Mouse (Mus musculus) kidney, adult 2 months (tissue): Measurements from ENCODE around the gene Scarb1. TPM values are rescaled to one million over a fixed set of nuclear protein-coding genes. Genes with fewer than 3 reads are reported as not detected.

Experiments used
- DNase-seq: peaks from one replicate; pipeline ENCODE4 v3.0.0; 2021
- H3K27ac ChIP-seq: fragments of 200-500 bp; 2 replicates; pipeline ENCODE4 v1.5.1; 2012; ENCODE audit warnings: low read depth, low read length, control low read depth, inconsistent platforms; ENCODE audit not compliant: insufficient read depth
- H3K27me3 ChIP-seq: fragments of 200-500 bp; replicated peaks from 2 replicates; pipeline ENCODE4 v1.6.1; 2012; ENCODE audit warnings: mild to moderate bottlenecking, moderate library complexity, low read length, inconsistent platforms; ENCODE audit not compliant: control insufficient read depth, insufficient read depth
- H3K36me3 ChIP-seq: fragments of 200-500 bp; 2 replicates; pipeline ENCODE4 v1.6.1; 2012; ENCODE audit warnings: mild to moderate bottlenecking, moderate library complexity, low read length, inconsistent platforms; ENCODE audit not compliant: control insufficient read depth, insufficient read depth
- H3K4me1 ChIP-seq: fragments of 200-500 bp; 2 replicates; pipeline ENCODE4 v1.6.1; 2011; ENCODE audit warnings: low read length; ENCODE audit not compliant: control insufficient read depth, insufficient read depth
- H3K4me3 ChIP-seq: fragments of 200-500 bp; 2 replicates; pipeline ENCODE4 v1.5.1; 2011; ENCODE audit warnings: mild to moderate bottlenecking, low read depth, low read length, control low read depth; ENCODE audit not compliant: insufficient read depth
- CTCF ChIP-seq: fragments of 200-500 bp; conservative IDR thresholded peaks from 2 replicates; pipeline ENCODE4 v1.5.1; 2011; ENCODE audit warnings: low read depth, mild to moderate bottlenecking, control low read depth, low read length, moderate library complexity, mixed read lengths; ENCODE audit not compliant: insufficient read depth, insufficient read length
- POLR2A ChIP-seq: fragments of 200-500 bp; IDR thresholded peaks from one replicate; pipeline ENCODE4 v1.6.1; 2011; ENCODE audit warnings: low read depth, low read length, control low read depth
- WGBS: fragments of 180-500 bp; shearing (Covaris S2); methylation state at CpG from one replicate; pipeline ENCODE4 v1.1.7; 2018; 5-methylcytosine and 5-hydroxymethylcytosine counted together
- polyA plus RNA-seq: library from polyadenylated mRNA; depleted of rRNA; stranded (reverse); fragments of >200 nt; gene quantifications from 2 replicates; pipeline ENCODE4 v1.2.3, GENCODE M21; 2012; rRNA removed

Gene Scarb1
- polyA plus RNA-seq, 1 experiment = 35.5 TPM

- H3K36me3 ChIP-seq = no peaks in the 10 kb centered on the region
- no peak overlapping the region for H3K4me3 ChIP-seq
- 70% methylated on average over 8 of the region's 8 CpGs for WGBS
- H3K4me1 ChIP-seq = no peaks in the 10 kb centered on the region
- TF ChIP-seq POLR2A (no peak), CTCF (no peak)
- no peak for DNase-seq
- H3K27ac ChIP-seq = no peak overlapping the region
- H3K27me3 ChIP-seq = no peaks in the 10 kb centered on the region
Observed at GRCm38 (mm10) chr5:125234399-125234798, 106.5 kb downstream of the Scarb1 start.

- no peak for DNase-seq
- WGBS = 95% methylated on average over 1 of the region's 1 CpGs
- Histone ChIP-seq H3K4me1 (no peaks in the 10 kb centered on the region), H3K36me3 (no peaks in the 10 kb centered on the region), H3K4me3 (no peak overlapping the region), H3K27me3 (no peaks in the 10 kb centered on the region), H3K27ac (no peak overlapping the region)
- no peak for TF ChIP-seq POLR2A
- TF ChIP-seq CTCF = no peak
Observed at GRCm38 (mm10) chr5:125233478-125233877, 107.4 kb downstream of the Scarb1 start.

GRCm38 (mm10) chr5:125232443-125232979 is 108.4 kb downstream of the Scarb1 start:
- TF ChIP-seq CTCF (no peak), POLR2A (no peak)
- Histone ChIP-seq H3K27me3 (no peaks in the 10 kb centered on the region), H3K4me3 (no peak overlapping the region), H3K4me1 (no peaks in the 10 kb centered on the region), H3K27ac (no peak overlapping the region), H3K36me3 (no peaks in the 10 kb centered on the region)
- no peak for DNase-seq
- WGBS = 84% methylated on average over 7 of the region's 7 CpGs

GRCm38 (mm10) chr5:125230463-125230862 is 110.4 kb downstream of the Scarb1 start:
- H3K4me1 ChIP-seq = no peaks in the 10 kb centered on the region
- H3K4me3 ChIP-seq = no peak overlapping the region
- no peak for TF ChIP-seq CTCF
- no peak for TF ChIP-seq POLR2A
- H3K27ac ChIP-seq = no peak overlapping the region
- WGBS = 78% methylated on average over 5 of the region's 5 CpGs
- H3K27me3 ChIP-seq = no peaks in the 10 kb centered on the region
- DNase-seq = no peak
- no peaks in the 10 kb centered on the region for H3K36me3 ChIP-seq

- 81% methylated on average over 2 of the region's 2 CpGs for WGBS
- TF ChIP-seq CTCF (no peak), POLR2A (no peak)
- Histone ChIP-seq H3K36me3 (no peaks in the 10 kb centered on the region), H3K4me1 (no peaks in the 10 kb centered on the region), H3K27ac (no peak overlapping the region), H3K4me3 (no peak overlapping the region), H3K27me3 (no peaks in the 10 kb centered on the region)
- DNase-seq = no peak
Observed at GRCm38 (mm10) chr5:125229097-125229496, 111.8 kb downstream of the Scarb1 start.

- no peak for DNase-seq
- H3K27ac ChIP-seq = no peak overlapping the region
- H3K36me3 ChIP-seq = no peaks in the 10 kb centered on the region
- no peak overlapping the region for H3K4me3 ChIP-seq
- no peaks in the 10 kb centered on the region for H3K4me1 ChIP-seq
- over 99% methylated on average over 4 of the region's 4 CpGs for WGBS
- TF ChIP-seq POLR2A = no peak
- TF ChIP-seq CTCF = no peak
- H3K27me3 ChIP-seq = no peaks in the 10 kb centered on the region
Observed at GRCm38 (mm10) chr5:125227699-125228098, 113.2 kb downstream of the Scarb1 start.

Other genes starting within 250 kb of the Scarb1 start
- gene Ncor2, start 161.9 kb downstream of the Scarb1 start, polyA plus RNA-seq = 32.0 and 38.8 TPM in 2 replicates
- 0.33 and 0.58 TPM in 2 replicates for gene Gm10382, start 48.2 kb upstream of the Scarb1 start, polyA plus RNA-seq
- gene Ubc, start 49.1 kb upstream of the Scarb1 start, polyA plus RNA-seq = 1,123 and 1,352 TPM in 2 replicates
- gene Dhx37, start 93.0 kb upstream of the Scarb1 start, polyA plus RNA-seq = 10.8 and 16.4 TPM in 2 replicates
- 12.1 and 13.0 TPM in 2 replicates for gene Bri3bp, start 100.5 kb upstream of the Scarb1 start, polyA plus RNA-seq
- gene Aacs, start 134.7 kb upstream of the Scarb1 start, polyA plus RNA-seq = 102 and 131 TPM in 2 replicates
- 0.01 TPM in 1 of 2 replicates, not detected in the other for gene Tmem132b, start 190.7 kb upstream of the Scarb1 start, polyA plus RNA-seq